Mouse (Mus musculus): Measurements from ENCODE around the gene Unc5a.

The Unc5a gene

DNA sequence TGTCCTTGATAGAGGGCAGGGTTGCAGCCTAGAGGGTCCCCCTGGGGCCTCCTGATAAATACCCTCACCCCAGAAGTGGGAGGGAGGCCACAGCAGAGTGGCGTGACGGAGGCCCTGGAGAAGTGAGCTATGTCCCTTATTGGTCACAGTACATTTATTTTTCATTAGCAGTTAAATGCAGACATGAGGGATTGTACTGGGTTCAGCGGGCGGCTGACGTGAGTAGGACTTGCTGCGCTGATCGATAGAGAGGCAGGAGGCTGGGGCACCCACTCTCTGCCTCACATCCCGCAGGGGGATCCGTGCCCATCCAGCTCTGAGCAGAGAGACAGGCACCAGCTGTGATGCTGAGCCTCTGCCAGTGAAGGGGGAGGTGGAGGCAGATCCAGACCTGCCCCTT is 38.2 kb downstream of the Unc5a start:
- in situ Hi-C loops (cut with MboI; ENCODE audit: low pct_unique_long_range_greater_than_20kb in 1 of 2, low sequenced_read_pairs in 2 of 2, unreplicated experiment in 1 of 2): no loop called here

- in situ Hi-C loops (cut with MboI; ENCODE audit: low pct_unique_long_range_greater_than_20kb in 1 of 2, low sequenced_read_pairs in 2 of 2, unreplicated experiment in 1 of 2): no loop called here
Observed at GRCm38 (mm10) chr13:54988181-54988760, 39.1 kb downstream of the Unc5a start.

DNA sequence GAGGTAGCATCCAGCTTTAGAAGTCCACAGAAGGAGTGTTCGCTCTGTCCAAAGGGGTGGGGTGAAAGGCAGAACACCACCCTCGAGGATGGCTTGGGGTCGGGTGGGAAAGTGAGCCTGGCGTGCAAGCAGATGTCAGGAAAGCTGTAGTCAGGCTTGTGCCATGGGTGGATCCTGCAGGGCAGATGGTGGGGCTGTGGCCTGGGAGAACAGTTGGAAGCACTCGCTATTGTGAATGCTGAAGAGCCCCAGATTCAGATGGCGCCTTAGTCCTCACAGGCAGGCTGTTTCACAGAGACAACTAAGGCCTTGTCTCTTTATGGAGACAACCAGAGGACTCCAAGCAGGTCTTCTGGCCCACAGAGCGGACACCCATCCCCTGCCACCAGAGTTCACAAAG is 43.0 kb downstream of the Unc5a start:
- in situ Hi-C loops (cut with MboI; ENCODE audit: low pct_unique_long_range_greater_than_20kb in 1 of 2, low sequenced_read_pairs in 2 of 2, unreplicated experiment in 1 of 2): no loop called here

- in situ Hi-C loops (cut with MboI; ENCODE audit: low pct_unique_long_range_greater_than_20kb in 1 of 2, low sequenced_read_pairs in 2 of 2, unreplicated experiment in 1 of 2): no loop called here
Observed at GRCm38 (mm10) chr13:54994576-54994975, 45.4 kb downstream of the Unc5a start.

GRCm38 (mm10) chr13:54995161-54995560 is 46.0 kb downstream of the Unc5a start:
- in situ Hi-C loops (cut with MboI; ENCODE audit: low pct_unique_long_range_greater_than_20kb in 1 of 2, low sequenced_read_pairs in 2 of 2, unreplicated experiment in 1 of 2): no loop called here

- in situ Hi-C loops (cut with MboI; ENCODE audit: low pct_unique_long_range_greater_than_20kb in 1 of 2, low sequenced_read_pairs in 2 of 2, unreplicated experiment in 1 of 2): no loop called here
Observed at GRCm38 (mm10) chr13:54997568-54997967, 48.4 kb downstream of the Unc5a start.

DNA sequence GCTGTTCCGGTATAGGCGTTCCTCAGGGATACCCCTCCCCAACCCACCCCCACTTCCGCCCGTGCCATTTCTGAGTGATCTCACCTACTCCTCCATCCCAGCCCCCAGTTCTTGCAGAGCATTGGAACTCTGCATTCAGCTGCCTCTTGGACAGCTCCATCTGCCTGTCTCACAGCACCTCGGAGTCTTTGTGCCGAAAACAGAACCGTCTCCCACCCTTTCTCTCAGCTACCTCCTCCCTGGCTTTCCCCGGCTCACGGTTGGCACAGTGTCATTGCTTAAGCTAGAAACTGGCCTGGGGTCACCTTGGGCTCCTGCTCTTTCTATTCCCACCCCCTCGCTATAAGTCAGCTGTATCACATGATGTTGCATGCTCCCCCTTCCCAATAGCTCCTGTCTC is 51.2 kb downstream of the Unc5a start:
- in situ Hi-C loops (cut with MboI; ENCODE audit: low pct_unique_long_range_greater_than_20kb in 1 of 2, low sequenced_read_pairs in 2 of 2, unreplicated experiment in 1 of 2): no loop called here

- in situ Hi-C loops (cut with MboI; ENCODE audit: low pct_unique_long_range_greater_than_20kb in 1 of 2, low sequenced_read_pairs in 2 of 2, unreplicated experiment in 1 of 2): no loop called here
Observed at GRCm38 (mm10) chr13:55002090-55002489, 52.9 kb downstream of the Unc5a start.

DNA sequence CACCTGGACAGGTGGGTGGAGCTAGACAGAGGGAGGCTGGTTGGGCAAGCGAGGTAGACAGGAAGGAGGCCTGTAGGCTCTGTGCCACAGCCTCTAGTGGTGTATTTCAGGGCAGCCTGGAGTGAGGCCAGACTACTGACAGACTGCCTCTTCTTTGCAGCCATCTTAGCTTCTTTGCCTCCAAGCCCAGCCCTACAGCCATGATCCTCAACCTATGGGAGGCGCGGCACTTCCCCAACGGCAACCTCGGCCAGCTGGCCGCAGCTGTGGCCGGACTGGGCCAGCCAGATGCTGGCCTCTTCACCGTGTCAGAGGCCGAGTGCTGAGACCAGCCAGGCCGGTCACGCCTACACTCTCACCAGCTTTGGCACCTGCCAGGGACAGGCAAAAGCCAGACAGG is 55.4 kb downstream of the Unc5a start:
- in situ Hi-C loops (cut with MboI; ENCODE audit: low pct_unique_long_range_greater_than_20kb in 1 of 2, low sequenced_read_pairs in 2 of 2, unreplicated experiment in 1 of 2): no loop called here

DNA sequence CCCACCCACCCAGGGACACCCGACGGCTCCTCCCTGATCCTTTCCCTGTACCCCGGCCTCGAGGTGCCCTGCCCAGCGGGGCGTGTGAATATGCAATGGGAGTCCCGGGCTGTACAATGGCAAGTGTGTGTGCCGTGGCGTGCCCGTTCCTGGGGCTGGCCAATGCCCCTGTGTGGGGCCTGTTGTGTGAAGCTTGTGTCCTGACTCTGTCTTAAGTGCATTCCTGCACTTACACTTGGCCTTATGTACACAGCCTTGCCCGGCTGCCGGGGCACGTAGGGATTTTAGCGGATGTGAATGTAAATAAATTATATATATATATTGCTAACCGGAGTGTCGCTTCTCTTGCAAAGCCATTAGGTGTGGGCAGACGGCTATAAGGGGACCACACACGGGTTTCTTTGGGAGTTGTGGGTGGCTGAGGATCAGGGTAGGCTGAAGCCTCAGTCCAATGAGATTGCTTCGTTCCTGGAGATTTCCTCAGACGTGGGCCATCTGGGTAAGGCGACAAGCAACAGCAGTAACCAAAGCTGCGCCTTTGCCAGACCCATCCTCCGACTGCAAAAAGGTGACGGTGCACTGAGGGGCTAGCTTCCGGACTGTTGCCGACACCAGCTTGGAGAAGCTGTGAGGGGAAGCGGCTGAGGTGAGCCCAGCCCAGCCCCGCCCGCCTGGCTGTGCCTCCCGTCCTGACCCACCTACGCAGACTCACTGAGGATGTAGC is 56.6 kb downstream of the Unc5a start:
- in situ Hi-C loops (cut with MboI; ENCODE audit: low pct_unique_long_range_greater_than_20kb in 1 of 2, low sequenced_read_pairs in 2 of 2, unreplicated experiment in 1 of 2): no loop called here

DNA sequence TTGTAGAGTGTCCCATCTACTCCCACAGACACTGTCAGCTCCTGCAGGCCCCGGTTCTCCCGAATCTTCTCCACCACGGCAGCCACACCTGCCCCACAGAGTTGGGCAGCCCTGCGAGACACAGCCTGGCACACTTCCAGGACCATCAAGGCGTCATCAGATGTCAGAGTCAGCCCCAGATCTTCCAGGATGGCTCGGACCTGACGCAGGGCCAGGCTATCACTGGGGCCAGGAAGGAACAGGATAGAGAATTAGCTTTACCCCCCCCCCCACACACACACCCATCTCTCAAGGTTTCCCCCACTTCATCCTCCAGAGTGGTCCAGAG is 57.2 kb downstream of the Unc5a start:
- in situ Hi-C loops (cut with MboI; ENCODE audit: low pct_unique_long_range_greater_than_20kb in 1 of 2, low sequenced_read_pairs in 2 of 2, unreplicated experiment in 1 of 2): no loop called here

- in situ Hi-C loops (cut with MboI; ENCODE audit: low pct_unique_long_range_greater_than_20kb in 1 of 2, low sequenced_read_pairs in 2 of 2, unreplicated experiment in 1 of 2): no loop called here
Observed at GRCm38 (mm10) chr13:55008589-55008988, 59.4 kb downstream of the Unc5a start.

GRCm38 (mm10) chr13:55011103-55011502 is 61.9 kb downstream of the Unc5a start:
- in situ Hi-C loops (cut with MboI; ENCODE audit: low pct_unique_long_range_greater_than_20kb in 1 of 2, low sequenced_read_pairs in 2 of 2, unreplicated experiment in 1 of 2): no loop called here

DNA sequence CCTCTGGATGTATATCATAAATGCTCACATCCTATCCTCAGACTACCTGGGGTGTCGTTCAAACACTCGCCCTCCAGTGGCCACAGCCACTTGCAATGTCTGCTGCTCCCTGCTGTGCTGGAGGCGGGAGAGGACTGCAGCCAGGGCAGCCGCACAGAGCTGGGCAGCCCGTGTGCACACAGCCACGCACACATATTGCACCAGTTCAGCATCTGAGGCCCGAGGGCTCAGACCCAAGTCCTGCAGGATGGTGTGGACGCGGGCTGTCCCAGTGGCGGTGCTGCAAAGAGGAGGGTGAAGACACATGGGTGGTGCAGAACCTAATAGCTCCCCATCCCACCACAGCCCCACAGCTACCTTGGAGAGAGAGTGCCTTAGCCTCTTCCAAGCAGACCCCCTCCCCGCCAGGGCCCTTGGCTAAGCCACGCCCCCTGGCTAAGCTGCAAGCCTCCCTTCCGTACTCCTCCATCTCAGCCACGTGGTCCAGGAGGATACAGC is 62.8 kb downstream of the Unc5a start:
- in situ Hi-C loops (cut with MboI; ENCODE audit: low pct_unique_long_range_greater_than_20kb in 1 of 2, low sequenced_read_pairs in 2 of 2, unreplicated experiment in 1 of 2): no loop called here

DNA sequence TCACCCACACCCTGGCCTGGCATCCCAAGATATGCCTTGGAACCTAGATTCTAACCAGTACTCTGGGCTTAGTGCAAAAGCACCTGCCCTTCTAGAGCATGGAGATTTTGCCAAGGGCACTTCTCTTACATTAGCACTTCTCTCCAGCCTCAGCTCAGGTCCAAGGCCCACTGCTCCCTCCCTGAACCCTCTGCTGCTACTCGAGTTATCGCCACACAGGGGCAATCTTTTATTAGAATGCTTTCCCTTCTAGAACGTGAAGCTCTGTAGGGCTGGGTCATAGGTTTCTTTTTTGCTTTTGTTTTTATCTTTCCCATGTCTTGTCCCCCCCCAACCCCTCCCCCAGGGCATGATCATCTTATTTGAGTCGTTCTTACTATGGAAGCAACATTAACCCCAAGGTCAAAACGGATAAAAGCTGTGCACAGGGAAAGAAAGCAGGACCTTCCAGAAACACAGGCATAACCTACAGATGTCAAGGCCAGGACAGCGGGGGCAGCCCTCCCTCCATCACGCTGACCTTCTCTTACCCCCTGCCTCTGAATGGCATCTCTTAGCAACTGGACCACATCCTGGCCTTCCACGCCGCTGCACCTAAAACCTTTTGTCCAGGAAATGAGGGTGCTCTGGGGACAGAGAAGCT is 64.6 kb downstream of the Unc5a start:
- in situ Hi-C loops (cut with MboI; ENCODE audit: low pct_unique_long_range_greater_than_20kb in 1 of 2, low sequenced_read_pairs in 2 of 2, unreplicated experiment in 1 of 2): no loop called here

GRCm38 (mm10) chr13:55014451-55014850 is 65.2 kb downstream of the Unc5a start:
- in situ Hi-C loops (cut with MboI; ENCODE audit: low pct_unique_long_range_greater_than_20kb in 1 of 2, low sequenced_read_pairs in 2 of 2, unreplicated experiment in 1 of 2): no loop called here

DNA sequence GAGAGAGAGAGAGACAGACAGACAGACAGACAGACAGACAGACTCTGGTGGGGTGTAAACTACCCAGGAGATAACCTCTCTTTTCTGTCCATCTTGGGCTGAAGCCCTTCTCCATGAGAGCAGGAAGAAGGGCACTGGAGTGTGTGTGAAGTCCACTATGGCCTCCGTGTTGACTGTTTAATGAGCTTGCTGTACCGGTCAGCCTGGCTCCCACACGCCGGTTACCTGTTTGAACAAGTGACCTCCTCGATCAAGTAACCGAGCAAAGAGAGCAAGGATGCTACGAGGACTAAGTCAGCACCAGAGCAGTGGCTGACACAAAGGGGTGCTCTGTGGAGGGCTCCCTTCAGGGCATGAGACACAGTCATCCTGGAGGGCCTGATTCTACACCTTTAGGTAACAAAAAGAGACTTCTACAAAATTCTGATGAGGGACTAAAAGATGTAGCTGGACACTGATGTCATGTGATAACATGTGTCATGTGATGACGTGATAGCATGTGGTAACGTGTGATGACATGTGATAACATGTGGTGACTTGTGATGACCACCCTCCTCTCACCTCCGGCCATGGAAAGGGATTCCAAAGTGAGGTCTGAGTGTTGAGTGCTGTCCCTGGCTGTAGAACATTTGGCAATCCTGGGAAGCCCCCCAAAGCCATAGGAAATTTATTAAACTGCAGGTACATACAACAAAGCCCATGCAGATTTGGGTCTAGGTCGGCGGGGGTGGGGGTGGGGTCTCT is 68.1 kb downstream of the Unc5a start:
- in situ Hi-C loops (cut with MboI; ENCODE audit: low pct_unique_long_range_greater_than_20kb in 1 of 2, low sequenced_read_pairs in 2 of 2, unreplicated experiment in 1 of 2): no loop called here

- in situ Hi-C loops (cut with MboI; ENCODE audit: low pct_unique_long_range_greater_than_20kb in 1 of 2, low sequenced_read_pairs in 2 of 2, unreplicated experiment in 1 of 2): no loop called here
Observed at GRCm38 (mm10) chr13:55017898-55018599, 68.8 kb downstream of the Unc5a start.

GRCm38 (mm10) chr13:55018700-55019099 is 69.5 kb downstream of the Unc5a start:
- in situ Hi-C loops (cut with MboI; ENCODE audit: low pct_unique_long_range_greater_than_20kb in 1 of 2, low sequenced_read_pairs in 2 of 2, unreplicated experiment in 1 of 2): no loop called here
